Mouse (Mus musculus) liver (tissue): ENCODE data around the gene Elavl4.

Experiments used
- DNase-seq: peaks from one replicate; pipeline ENCODE4 v3.0.0-alpha.2; 2020; ENCODE audit warnings: mixed read lengths

Gene Elavl4

GRCm38 (mm10) chr4:110157515-110158159 lies 194.1 kb downstream of the Elavl4 start:
- DNase-seq: no peak

GRCm38 (mm10) chr4:110155954-110156353 lies 195.8 kb downstream of the Elavl4 start:
- no peak for DNase-seq
